Mouse (Mus musculus) cortical plate, adult 2 months (tissue): ENCODE measurements around the gene Mbnl1.

Experiments
- CTCF ChIP-seq: fragments of 200-500 bp; IDR thresholded peaks from 2 replicates; pipeline ENCODE4 v1.5.1; 2011; ENCODE audit warnings: mild to moderate bottlenecking, control low read depth, low read length; ENCODE audit not compliant: insufficient read depth; ENCODE audit errors: extremely low read depth
- POLR2A ChIP-seq: fragments of 200-500 bp; IDR thresholded peaks from 2 replicates; pipeline ENCODE4 v1.6.1; 2011; ENCODE audit warnings: mild to moderate bottlenecking, low read length, control low read depth; ENCODE audit not compliant: insufficient read depth; ENCODE audit errors: extremely low read depth

DNA sequence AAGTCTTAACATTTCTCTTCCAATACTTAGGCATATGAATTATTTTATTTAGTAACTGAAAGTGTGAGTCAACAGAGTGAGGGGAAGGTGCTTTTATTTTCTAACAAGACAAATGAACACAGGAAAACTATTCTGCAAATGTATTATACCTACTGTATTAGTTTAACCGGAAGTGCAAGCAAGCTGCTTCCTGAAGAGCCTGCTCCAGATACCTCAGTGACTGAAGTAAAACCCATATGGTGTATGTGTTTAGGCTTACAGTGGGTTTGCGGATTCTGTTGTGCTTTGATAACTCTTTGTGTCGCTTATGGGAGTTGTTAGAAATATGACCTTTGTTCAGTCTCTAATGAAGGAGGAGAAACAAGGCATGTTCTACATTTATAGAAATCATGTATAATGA is 46.7 kb downstream of the Mbnl1 start:
- TF ChIP-seq POLR2A (no peak), CTCF (no peak)
